Mouse (Mus musculus): ENCODE measurements around the gene Bcas3. TPM values are rescaled to one million over a fixed set of nuclear protein-coding genes. Genes with fewer than 3 reads are reported as not detected.

Gene Bcas3
- total and polyA plus RNA-seq, 2 experiments from 2014 or later = 31.6 to 32.3 TPM

DNA sequence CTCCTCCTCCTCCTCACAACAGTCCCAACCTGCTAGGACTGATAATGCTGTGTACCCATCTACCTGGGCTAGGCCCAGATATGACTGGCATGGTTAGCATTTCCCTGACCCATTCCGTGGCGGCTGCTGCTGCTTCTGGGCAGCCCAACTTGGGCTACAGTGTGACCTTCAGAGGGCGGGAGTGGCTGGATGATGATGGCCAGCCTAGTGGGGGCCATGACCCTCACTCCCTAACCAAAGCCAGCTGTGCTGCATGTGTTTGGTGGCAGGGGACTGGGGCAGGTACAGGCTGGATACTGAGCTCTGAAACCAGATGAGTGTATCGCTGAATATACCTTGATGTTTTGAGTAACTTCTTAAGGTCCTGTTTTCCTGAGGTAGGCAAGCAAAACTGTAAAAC, 470.8 kb downstream of the Bcas3 start:
- no peak overlapping the region for H3K9ac ChIP-seq (replicated peaks; ENCODE audit: low read length)
- TF ChIP-seq CTCF (IDR thresholded peaks at IDR 0.05; ENCODE audit: low read depth) = no peak
- no peaks in the 10 kb centered on the region for H3K9me3 ChIP-seq (ENCODE audit: low read length)
- DNase-seq (ENCODE audit: low spot score) = no peak
- no peaks in the 10 kb centered on the region for H3K36me3 ChIP-seq (ENCODE audit: insufficient read depth, low read length)
- 92% methylated on average over 4 of the region's 4 CpGs for WGBS
- no peak overlapping the region for H3K4me2 ChIP-seq (ENCODE audit: low read depth, low read length)
- no peak for ATAC-seq
- no peak overlapping the region for H3K4me3 ChIP-seq (ENCODE audit: low read length)
- H3K27me3 ChIP-seq (ENCODE audit: insufficient read depth, low read length) = peaks cover 25% of the 10 kb centered on the region
- no peak overlapping the region for H3K27ac ChIP-seq
- H3K4me1 ChIP-seq (ENCODE audit: insufficient read depth, low read length) = no peaks in the 10 kb centered on the region

DNA sequence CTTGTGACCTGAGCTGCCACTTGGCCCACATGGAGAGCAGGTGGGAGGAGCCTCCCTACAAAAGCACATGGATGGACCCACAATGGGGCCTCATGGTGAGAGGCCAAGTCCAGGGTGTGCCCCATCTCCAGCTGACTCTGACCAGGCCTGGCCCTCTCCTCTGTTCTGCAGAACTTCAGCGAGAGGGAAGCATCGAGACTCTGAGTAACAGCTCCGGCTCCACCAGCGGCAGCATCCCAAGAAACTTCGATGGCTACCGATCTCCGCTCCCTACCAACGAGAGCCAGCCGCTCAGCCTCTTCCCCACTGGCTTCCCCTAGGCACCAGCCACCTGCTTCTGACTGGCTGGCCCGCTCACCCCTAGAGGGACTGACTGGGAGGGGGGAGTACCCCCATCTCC, 472.1 kb downstream of the Bcas3 start:
- ATAC-seq = no peak

DNA sequence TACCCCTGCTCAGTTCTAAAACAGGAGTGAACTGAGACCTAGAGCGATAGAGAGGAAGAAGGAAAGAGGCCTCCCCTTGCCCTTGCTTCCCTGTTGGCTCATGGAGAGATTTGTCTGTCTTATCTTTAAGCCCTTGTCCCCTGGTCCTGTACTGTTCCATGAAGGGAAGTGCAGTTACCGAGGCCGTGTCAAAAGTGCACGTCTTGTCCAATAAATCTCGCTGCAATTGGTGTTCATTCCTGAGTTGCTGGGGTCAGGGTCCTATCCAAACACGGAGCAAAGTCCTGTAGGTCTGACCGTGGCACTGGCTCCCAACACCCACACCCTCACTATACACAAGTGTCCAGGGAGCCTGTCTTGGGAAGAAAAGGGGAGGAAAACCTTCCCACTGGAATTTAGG, 472.9 kb downstream of the Bcas3 start:
- H3K4me1 ChIP-seq (ENCODE audit: insufficient read depth, low read length) = no peaks in the 10 kb centered on the region
- ATAC-seq = no peak
- H3K9ac ChIP-seq (replicated peaks; ENCODE audit: low read length) = no peak overlapping the region
- no peak overlapping the region for H3K4me3 ChIP-seq (ENCODE audit: low read length)
- whole genome bisulfite sequencing = 82% methylated on average over 7 of the region's 7 CpGs
- no peak overlapping the region for H3K4me2 ChIP-seq (ENCODE audit: low read depth, low read length)
- no peaks in the 10 kb centered on the region for H3K36me3 ChIP-seq (ENCODE audit: insufficient read depth, low read length)
- no peak for DNase-seq (ENCODE audit: low spot score)
- no peak for TF ChIP-seq CTCF (IDR thresholded peaks at IDR 0.05; ENCODE audit: low read depth)
- H3K9me3 ChIP-seq (ENCODE audit: low read length) = no peaks in the 10 kb centered on the region
- H3K27ac ChIP-seq = no peak overlapping the region
- H3K27me3 ChIP-seq (ENCODE audit: insufficient read depth, low read length) = peaks cover 43% of the 10 kb centered on the region

More for the DNA sequence above, 472.1 kb downstream of the Bcas3 start:
- no peak overlapping the region for H3K9ac ChIP-seq (replicated peaks; ENCODE audit: low read length)
- H3K27me3 ChIP-seq (ENCODE audit: insufficient read depth, low read length) = peaks cover 36% of the 10 kb centered on the region
- H3K4me2 ChIP-seq (ENCODE audit: low read depth, low read length) = no peak overlapping the region
- no peak overlapping the region for H3K27ac ChIP-seq
- no peaks in the 10 kb centered on the region for H3K9me3 ChIP-seq (ENCODE audit: low read length)
- no peaks in the 10 kb centered on the region for H3K4me1 ChIP-seq (ENCODE audit: insufficient read depth, low read length)
- no peak for TF ChIP-seq CTCF (IDR thresholded peaks at IDR 0.05; ENCODE audit: low read depth)
- no peak overlapping the region for H3K4me3 ChIP-seq (ENCODE audit: low read length)
- H3K36me3 ChIP-seq (ENCODE audit: insufficient read depth, low read length) = no peaks in the 10 kb centered on the region
- no peak for DNase-seq (ENCODE audit: low spot score)
- WGBS = 71% methylated on average over 10 of the region's 10 CpGs

DNA sequence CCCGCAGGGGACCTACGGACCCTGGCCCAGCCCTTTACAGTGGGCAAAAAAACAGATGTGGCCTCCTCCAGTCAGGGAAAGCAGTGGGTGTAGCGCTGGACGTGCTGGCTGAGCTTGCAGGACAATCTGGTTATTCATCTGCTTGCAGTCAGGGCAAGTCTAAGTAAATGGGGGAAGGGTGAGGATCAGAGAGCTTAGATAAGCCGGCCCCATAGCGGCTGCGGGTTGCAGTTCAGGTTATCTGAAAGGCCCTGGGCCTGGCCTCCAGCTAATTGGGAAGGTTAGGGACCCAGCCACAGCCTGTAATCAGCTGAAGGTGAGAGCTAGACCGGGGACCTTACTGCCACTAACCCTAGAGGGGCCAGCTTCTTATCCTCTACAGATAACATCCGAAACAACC, 474.4 kb downstream of the Bcas3 start:
- Histone ChIP-seq H3K36me3 (ENCODE audit: insufficient read depth, low read length) (no peaks in the 10 kb centered on the region), H3K4me1 (ENCODE audit: insufficient read depth, low read length) (no peaks in the 10 kb centered on the region), H3K27me3 (ENCODE audit: insufficient read depth, low read length) (peaks cover 56% of the 10 kb centered on the region), H3K27ac (no peak overlapping the region), H3K9ac (replicated peaks; ENCODE audit: low read length) (no peak overlapping the region), H3K9me3 (ENCODE audit: low read length) (no peaks in the 10 kb centered on the region), H3K4me2 (ENCODE audit: low read depth, low read length) (no peak overlapping the region), H3K4me3 (ENCODE audit: low read length) (no peak overlapping the region)
- no peak for TF ChIP-seq CTCF (IDR thresholded peaks at IDR 0.05; ENCODE audit: low read depth)
- 35% methylated on average over 9 of the region's 9 CpGs for WGBS
- no peak for DNase-seq (ENCODE audit: low spot score)
- ATAC-seq = no peak

DNA sequence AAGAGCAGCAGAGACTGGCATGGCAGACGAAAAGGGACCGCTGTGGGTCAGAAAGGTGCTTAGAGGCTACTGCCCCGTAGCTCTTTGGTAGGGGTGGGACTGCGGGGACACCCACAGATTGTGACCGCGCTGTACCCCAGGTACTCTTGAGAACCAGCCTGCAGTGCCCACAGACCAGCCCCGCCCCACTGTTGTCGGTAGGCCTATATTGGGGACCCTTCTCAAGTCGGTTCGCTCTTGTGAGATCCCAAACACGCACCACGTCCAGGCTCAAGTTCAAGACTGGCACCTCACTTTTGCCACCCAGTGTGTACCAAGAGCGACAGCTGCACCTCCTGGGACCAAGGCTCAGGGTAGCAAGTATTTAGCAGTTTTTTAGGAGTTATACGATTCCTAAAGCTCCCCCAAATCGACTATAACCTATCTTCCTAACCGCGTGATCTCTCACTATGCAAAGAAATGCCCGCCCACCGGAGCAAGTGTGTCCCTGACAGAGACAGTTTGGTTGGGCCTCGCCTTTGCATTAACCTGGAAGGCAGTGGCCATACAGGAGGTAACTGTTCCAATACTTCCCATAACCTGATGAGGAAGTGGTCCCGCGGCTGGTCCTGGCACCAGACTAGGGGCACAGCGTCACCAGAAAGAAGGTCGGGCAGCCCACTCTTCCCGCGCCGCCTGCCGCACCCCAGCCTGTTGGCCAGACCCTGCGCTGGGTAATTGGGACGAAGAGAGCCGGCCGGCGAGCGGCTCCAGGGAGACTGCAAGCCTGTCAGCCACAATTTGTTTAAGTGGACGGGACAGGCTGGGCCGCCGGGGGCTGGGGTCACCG, 475.9 kb downstream of the Bcas3 start:
- peaks cover 59% of the 10 kb centered on the region for H3K27me3 ChIP-seq (ENCODE audit: insufficient read depth, low read length)

DNA sequence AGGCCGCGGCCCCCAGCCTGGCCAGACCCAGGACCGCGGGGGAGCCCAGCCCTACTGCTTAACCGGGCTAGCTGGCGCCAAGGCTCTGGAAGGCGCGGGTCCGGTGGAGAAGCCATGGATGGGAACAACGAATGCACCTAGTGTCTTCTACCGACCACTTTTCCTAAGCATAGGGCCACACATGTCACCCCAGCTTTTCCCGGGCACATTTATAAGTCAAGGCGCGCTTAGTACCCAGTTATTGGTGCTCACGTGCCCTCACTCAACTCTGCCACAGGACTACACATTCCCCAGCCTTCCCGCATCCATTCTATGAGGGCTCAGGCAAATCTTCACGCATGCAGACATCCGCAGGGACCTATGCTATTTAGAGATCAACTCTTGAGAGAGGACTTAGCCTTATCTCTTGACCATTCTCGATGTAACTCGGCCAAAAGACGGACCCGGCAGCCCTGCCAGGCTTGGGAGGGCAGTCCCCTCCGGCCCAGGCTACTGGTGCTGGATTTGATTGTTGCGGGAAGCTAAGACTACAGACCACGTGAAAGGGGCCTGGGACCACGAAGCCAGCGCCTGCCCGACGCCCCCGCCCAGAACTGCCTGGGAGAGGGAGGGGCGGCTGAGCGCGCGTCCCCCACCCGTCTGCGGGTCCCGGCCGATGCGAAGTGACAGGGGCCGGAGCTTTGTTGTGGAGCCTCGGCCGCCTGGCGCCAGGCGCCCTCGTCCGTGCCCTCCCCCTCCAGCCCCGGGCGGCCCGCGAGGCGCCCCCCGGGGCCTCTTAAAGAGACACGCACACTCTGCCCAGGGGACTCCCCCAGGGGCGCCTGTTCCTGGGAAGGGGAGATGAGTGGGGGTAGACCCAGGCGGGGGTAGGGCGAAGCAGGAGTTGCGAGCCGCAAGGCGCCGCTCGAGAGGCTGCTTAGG, 476.8 kb downstream of the Bcas3 start:
- Histone ChIP-seq H3K27me3 (ENCODE audit: insufficient read depth, low read length) (peaks cover 68% of the 10 kb centered on the region), H3K4me2 (ENCODE audit: low read depth, low read length) (peak overlapping the region; percentile 43), H3K36me3 (ENCODE audit: insufficient read depth, low read length) (no peaks in the 10 kb centered on the region), H3K27ac (no peak overlapping the region), H3K9me3 (ENCODE audit: low read length) (no peaks in the 10 kb centered on the region), H3K4me1 (ENCODE audit: insufficient read depth, low read length) (no peaks in the 10 kb centered on the region), H3K9ac (replicated peaks; ENCODE audit: low read length) (no peak overlapping the region), H3K4me3 (ENCODE audit: low read length) (peak overlapping the region; percentile 7)
- ATAC-seq (no peak; the same call in 1 of the 2 replicates), DNase-seq (ENCODE audit: low spot score) (no peak)
- 1% methylated on average over 58 of the region's 61 CpGs for WGBS
- TF ChIP-seq CTCF (IDR thresholded peaks at IDR 0.05; ENCODE audit: low read depth) = no peak

More for the DNA sequence above, 475.9 kb downstream of the Bcas3 start:
- Histone ChIP-seq H3K27ac (no peak overlapping the region), H3K4me3 (ENCODE audit: low read length) (0 out of 2 replicates have a peak overlapping the region, but pooled peaks have one; percentile 3), H3K4me1 (ENCODE audit: insufficient read depth, low read length) (no peaks in the 10 kb centered on the region), H3K9ac (replicated peaks; ENCODE audit: low read length) (no peak overlapping the region), H3K9me3 (ENCODE audit: low read length) (no peaks in the 10 kb centered on the region), H3K4me2 (ENCODE audit: low read depth, low read length) (no peak overlapping the region), H3K36me3 (ENCODE audit: insufficient read depth, low read length) (no peaks in the 10 kb centered on the region)
- WGBS = 9% methylated on average over 38 of the region's 38 CpGs
- ATAC-seq (no peak), DNase-seq (ENCODE audit: low spot score) (no peak)
- no peak for TF ChIP-seq CTCF (IDR thresholded peaks at IDR 0.05; ENCODE audit: low read depth)
